ENCODE assay signal across 12 mouse cellular contexts in genomic region chr17:80891656-80892055, GRCm38 (mm10). TPM values are rescaled to one million over a fixed set of nuclear protein-coding genes. Genes with fewer than 3 reads are reported as not detected.
DNase-seq lines count a peak whose midpoint lies in the region; TF ChIP-seq lines count a peak whose summit lies in the region.
"Had no signal": no experiment of that assay in that cellular context is flagged by ENCODE, and none has a peak within 500 bp of the region (broad histone marks: within the 10 kb centered on the region; RNA-seq: fewer than 3 reads in every experiment).

No protein-coding gene starts in this region.

- H3K4me1 ChIP-seq in lung, adult 2 months (ENCODE audit: control insufficient read depth, insufficient read depth, low read length) = peaks cover 4% of the 10 kb centered on the region; the same call in 1 of the 2 replicates
- H3K4me1 ChIP-seq in midbrain, embryonic 10.5 days = peaks cover 20% of the 10 kb centered on the region

- TF ChIP-seq CTCF in C2C12 (IDR thresholded peaks at IDR 0.05; ENCODE audit: control insufficient read depth, insufficient read depth, insufficient read length) = no peak
- TF ChIP-seq CTCF in lung, adult 2 months (IDR thresholded peaks at IDR 0.05; ENCODE audit: insufficient read depth, low read length) = no peak

- no peak overlapping the region for H3ac ChIP-seq in C2C12 (ENCODE audit: control insufficient read depth, insufficient read length, low read depth)

- H3K27me3 ChIP-seq in C2C12 (ENCODE audit: control insufficient read depth, insufficient read depth, insufficient read length) = peaks cover 54% of the 10 kb centered on the region
- H3K27me3 ChIP-seq in midbrain, embryonic 10.5 days (ENCODE audit: low read depth, poor library complexity, severe bottlenecking) = no peaks in the 10 kb centered on the region
- H3K27me3 ChIP-seq: lung, embryonic 15.5 days; neural tube, embryonic 13.5 days had no signal

- no peaks in the 10 kb centered on the region for H3K79me3 ChIP-seq in C2C12 (ENCODE audit: low read depth)

- DNase-seq in adrenal gland, adult 8-10 months = peak; percentile 84
- peak; percentile 63 for DNase-seq in heart, adult 8-10 months (ENCODE audit: low spot score)
- peak; percentile 44 for DNase-seq in lung, adult 2 months
- no peak for DNase-seq in T-cell, adult 2 months (ENCODE audit: low spot score)
- no peak for DNase-seq in midbrain, embryonic 10.5 days (ENCODE audit: low spot score)
- no peak for DNase-seq in thymus, adult 18-20 months
- DNase-seq in thymus, postnatal 0 days (ENCODE audit: low spot score) = no peak
- DNase-seq: gastrocnemius, adult 2 months had no signal

- H3K79me2 ChIP-seq in C2C12 (ENCODE audit: control insufficient read depth, insufficient read depth) = no peaks in the 10 kb centered on the region

- WGBS in lung, adult 2 months = 35% methylated on average over 5 of the region's 5 CpGs
- WGBS in midbrain, embryonic 10.5 days = 69% methylated on average over 5 of the region's 5 CpGs

- H3K27ac ChIP-seq in midbrain, embryonic 10.5 days (replicated peaks) = no peak overlapping the region
- H3K27ac ChIP-seq: gastrocnemius, adult 2 months; lung, embryonic 15.5 days; neural tube, embryonic 13.5 days had no signal

- H3K36me3 ChIP-seq in C2C12 (ENCODE audit: control insufficient read depth, insufficient read depth) = no peaks in the 10 kb centered on the region
- H3K36me3 ChIP-seq in midbrain, embryonic 10.5 days = no peaks in the 10 kb centered on the region
- H3K36me3 ChIP-seq: G1E; lung, embryonic 15.5 days; neural tube, embryonic 13.5 days had no signal

- no peak for TF ChIP-seq POLR2A in lung, adult 2 months (IDR thresholded peaks at IDR 0.05; ENCODE audit: borderline replicate concordance, extremely low read depth, low read depth, low read length)

- no peak overlapping the region for H3K4me3 ChIP-seq in C2C12 (ENCODE audit: insufficient read depth, poor library complexity, severe bottlenecking)
- no peak overlapping the region for H3K4me3 ChIP-seq in lung, adult 2 months (replicated peaks; ENCODE audit: extremely low read depth, low read depth, low read length)
- H3K4me3 ChIP-seq in midbrain, embryonic 10.5 days = no peak overlapping the region
- H3K4me3 ChIP-seq: gastrocnemius, adult 2 months; lung, embryonic 15.5 days; neural tube, embryonic 13.5 days had no signal

- no peaks in the 10 kb centered on the region for H3K9me3 ChIP-seq in midbrain, embryonic 10.5 days (replicated peaks)
- H3K9me3 ChIP-seq: lung, embryonic 15.5 days; neural tube, embryonic 13.5 days had no signal

TF ChIP-seq in C2C12, 6 proteins besides CTCF, POLR2A, EP300 and RAD21:
- TF ChIP-seq FOSL1 (IDR thresholded peaks at IDR 0.05; ENCODE audit: insufficient read depth, low read length, poor library complexity, severe bottlenecking) = no peak
- TF ChIP-seq MAX (IDR thresholded peaks at IDR 0.05) = peak; percentile 35
- peak; percentile 96 for TF ChIP-seq CEBPB (IDR thresholded peaks at IDR 0.05; ENCODE audit: low read depth)
- no peak for TF ChIP-seq MYOD1 (IDR thresholded peaks at IDR 0.05; ENCODE audit: control insufficient read depth, insufficient read length, low read depth)

RNA-seq across cellular contexts. Expression of gene Tmem178, which starts 52.8 kb away (rescaled TPM):
- polyA plus RNA-seq in C2C12 (2012; fragmentation: generic; extraction: Trizol) = not detected
- total RNA-seq in adrenal gland, adult 8-10 months (2022) = 10 to 100 TPM; 10.9 to 20.5 (median 15.5) TPM
- under 1 TPM; 0.16 to 0.56 (median 0.30) TPM for total RNA-seq in heart, adult 8-10 months (2022)
- 18.5 and 20.7 TPM in 2 replicates for polyA plus RNA-seq in lung, adult 2 months (2012; rRNA removed)
- polyA plus RNA-seq in midbrain, embryonic 10.5 days (2016; fragmentation: Nextera tagmentation; extraction: Ambion mirVana) = 6.4 and 8.6 TPM in 2 replicates
- 0.12 and 0.29 TPM in 2 replicates for polyA plus RNA-seq in thymus, postnatal 0 days (2015; fragmentation: Nextera tagmentation; extraction: Ambion mirVana)
- total RNA-seq: G1E had no signal
- polyA plus RNA-seq: G1E had no signal

Comparison
In these comparisons a context has a peak if more than half of its experiments do, and no peak if none do; other contexts are left out.
1. DNase-seq: peak in adrenal gland, adult 8-10 months (single experiment), heart, adult 8-10 months (single experiment) and lung, adult 2 months (single experiment); none in T-cell, adult 2 months (single experiment), midbrain, embryonic 10.5 days (single experiment), thymus, adult 18-20 months (0 of 2) and thymus, postnatal 0 days (single experiment).